Mouse (Mus musculus) neural tube, embryonic 10.5 days (tissue): ENCODE results near the gene Krt78.
"Not testable (repeated sequence)": the region's sequence is repeated elsewhere in the genome, so short reads cannot be mapped to it uniquely, and the experiment has no call there.

Experiments used
- DNase-seq: peaks from one replicate; pipeline ENCODE4 v3.0.0-alpha.2; 2017; ENCODE audit warnings: low spot score; ENCODE audit errors: extremely low spot score

Gene Krt78

DNA sequence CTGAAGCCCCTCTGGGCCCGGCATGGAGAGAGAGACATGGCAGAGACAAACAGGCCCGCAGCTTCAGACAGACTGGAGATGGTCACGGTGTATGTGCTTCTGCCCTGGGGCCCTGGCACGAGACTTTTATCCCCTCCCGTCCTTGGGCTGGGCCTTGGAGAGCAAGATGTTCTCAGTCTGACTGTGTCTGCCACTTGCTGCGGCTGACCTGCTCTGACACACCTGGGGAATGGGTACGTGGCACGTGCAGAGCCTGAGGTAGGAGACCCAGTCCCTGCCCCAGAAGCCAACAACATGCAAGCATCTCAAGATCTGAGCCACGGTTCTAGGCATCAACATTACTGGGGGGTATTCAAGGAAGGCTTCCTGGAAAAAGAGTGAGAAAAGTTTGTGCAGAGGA lies at the start of gene Krt78:
Gene Krt78 (minus strand): TSS at position 101 of the 400 bp plus-strand sequence.
- DNase-seq, result no peak

DNA sequence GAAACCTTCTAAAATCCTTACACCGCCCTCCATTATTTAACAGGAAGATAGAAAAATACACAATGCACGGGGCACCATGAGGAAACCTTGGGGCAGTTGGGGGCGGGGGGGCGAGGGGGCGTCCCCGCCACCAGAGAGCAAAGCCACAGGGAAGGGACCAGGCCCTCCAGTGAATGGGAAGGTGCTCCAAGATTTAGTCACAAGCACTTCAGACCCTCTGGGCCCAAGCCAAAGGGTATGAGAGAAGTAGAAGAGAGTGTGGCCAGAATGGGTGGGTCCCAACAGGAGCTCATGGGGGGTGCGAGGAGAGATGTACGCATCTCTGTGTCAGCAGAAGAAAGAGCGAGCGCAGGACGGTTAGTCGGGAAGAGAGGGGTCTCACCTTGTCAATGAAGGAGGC lies 49.4 kb upstream of the Krt78 start:
- no peak for DNase-seq

DNA sequence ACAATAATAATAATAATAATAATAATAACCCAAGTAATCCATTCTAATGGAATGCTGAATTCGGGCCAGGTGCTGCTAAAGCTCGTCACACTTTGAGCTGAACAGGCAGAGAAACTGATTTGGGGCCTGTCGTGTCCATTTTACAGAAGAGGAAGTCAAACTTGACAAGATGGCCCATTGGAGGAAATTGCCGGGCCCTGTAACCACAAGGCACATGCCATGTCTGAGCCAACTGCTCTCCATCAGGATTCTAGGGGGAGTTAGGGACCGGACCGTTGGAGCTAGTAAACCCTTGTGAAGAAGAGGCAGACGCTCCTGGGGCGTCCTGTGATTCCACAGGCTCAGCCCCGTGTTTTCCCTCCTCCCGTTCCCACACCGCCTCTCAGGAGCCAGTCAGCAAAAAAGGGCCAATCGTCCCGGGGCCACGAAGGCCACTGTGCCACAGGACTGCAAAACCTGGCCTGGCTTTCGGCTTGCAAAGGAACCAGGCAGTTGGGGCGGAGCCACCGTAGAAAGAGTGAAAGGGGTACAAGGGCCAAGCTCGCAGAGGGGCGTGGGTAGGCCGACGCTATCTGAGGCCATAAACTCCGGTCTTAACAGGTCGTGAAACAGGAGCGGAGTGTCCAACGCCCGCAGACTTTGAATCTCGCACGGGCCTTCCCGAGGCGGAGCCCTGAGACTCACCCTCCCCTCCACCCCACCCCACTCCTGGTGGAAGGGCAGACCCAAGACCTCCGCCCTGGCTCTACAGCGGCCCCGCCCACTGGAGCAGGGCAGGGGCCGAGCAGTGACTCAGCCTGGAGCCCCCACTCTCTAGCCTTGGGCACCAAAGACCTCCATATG lies 48.8 kb upstream of the Krt78 start:
- DNase-seq, result peak; percentile 82

DNA sequence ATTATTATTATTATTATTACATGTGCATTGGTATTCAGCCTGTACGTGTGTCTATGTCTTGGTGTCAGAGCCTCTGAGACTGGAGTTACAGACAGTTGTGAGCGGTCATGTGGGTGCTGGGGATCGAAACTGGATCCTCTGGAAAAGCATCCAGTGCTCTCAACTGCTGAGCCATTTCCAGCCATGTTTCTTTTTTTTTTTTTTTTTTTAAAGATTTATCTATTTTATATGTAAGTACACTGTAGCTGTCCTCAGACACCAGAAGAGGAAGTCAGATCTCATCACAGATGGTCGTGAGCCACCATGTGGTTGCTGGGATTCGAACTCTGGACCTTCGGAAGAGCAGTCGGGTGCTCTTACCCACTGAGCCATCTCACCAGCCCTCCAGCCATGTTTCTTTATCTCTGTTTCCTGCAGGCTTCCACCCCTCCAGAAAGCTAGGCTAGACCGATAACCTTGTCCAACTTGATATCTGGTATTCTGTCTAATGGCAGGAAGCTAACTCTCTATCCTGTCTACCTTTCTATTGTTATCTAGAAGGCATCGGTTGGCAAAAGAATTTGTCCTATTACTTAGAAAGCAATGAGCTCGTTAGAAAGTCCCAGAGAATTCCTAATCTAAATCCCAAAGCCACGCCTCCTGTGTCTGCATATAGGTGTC lies 45.7 kb upstream of the Krt78 start:
- DNase-seq, result no peak

DNA sequence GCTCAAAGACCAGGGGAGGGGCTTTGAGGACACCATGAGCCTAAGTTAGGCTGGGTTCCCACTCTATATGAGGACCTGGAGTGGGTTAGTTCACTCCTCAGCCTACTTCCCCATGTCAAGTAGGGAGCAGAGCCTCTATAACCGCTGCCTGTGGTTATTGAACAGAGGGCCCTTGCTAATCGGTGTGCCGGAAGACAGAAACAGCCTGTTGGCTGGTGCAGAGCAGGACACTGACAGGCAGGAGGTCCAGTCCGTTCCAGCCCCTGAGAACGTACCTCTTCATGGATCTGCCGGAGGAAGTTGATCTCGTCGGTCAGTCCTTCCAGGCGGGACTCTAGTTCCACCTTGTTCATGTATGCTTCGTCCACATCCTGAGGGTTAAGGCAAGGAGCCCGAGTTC lies 45.1 kb upstream of the Krt78 start:
- DNase-seq, result no peak

DNA sequence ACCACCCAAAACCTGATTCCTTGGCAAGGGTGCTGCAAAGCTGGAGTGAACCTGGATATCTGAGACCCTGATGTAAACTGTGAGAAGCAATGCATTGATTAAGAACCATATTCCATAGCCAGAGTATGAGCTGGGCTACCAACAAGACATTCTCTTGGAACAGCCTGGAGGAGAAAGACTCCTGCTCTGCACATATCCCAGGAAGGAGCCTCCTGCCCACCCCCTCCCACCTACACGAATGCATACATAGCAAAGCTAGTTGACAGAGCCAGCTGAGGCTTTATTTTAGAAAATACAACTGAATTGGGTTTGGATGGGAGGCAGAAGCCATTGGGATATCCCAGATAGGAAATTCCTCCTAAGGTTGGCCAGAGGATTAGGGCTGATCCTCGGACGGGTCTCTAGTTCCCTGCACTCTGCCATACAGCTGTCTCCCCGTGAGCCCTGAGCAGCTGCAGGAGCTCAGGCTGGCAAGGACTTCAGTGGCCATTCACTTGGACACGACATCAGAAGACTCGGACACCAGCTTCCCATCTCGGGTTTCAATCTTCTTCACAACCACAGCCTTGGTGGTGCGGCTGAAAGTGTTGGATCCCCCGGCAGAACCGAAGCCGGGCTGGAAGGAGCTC lies 42.5 kb upstream of the Krt78 start:
- DNase-seq, result not testable (repeated sequence)

DNA sequence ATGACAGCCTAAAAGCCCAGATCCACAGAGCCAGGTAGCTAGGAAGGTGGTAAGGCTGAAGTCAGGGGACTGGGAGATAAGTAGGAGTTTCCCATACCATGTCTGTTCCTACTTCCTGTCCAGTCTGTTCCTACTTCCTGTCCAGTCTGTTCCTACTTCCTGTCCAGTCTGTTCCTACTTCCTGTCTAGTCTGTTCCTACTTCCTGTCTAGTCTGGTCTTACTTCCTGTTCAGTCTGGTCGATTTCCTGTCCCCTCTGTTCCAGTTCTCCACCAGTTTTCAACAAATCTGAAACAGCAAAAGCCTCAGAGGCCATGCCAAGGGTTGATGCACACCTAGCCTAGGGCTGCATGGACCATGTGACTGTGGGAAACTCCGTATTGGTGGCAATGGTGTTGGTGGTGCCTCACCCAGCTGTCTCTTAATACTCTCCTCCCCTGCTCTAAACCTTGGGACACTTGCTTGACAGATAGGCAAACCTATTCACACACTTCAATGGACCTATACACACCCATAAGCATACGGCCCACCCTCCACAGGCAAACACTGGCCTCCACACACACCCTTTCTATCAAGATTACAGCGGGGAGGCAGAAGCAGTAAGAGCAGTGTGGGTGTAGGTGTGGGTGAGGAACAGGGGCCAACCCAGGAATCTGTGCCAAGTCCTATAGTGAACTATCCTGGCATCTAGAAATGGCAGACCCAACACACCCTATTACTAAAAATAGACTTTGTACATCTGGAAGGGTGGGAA lies 41.6 kb upstream of the Krt78 start:
- no peak for DNase-seq

DNA sequence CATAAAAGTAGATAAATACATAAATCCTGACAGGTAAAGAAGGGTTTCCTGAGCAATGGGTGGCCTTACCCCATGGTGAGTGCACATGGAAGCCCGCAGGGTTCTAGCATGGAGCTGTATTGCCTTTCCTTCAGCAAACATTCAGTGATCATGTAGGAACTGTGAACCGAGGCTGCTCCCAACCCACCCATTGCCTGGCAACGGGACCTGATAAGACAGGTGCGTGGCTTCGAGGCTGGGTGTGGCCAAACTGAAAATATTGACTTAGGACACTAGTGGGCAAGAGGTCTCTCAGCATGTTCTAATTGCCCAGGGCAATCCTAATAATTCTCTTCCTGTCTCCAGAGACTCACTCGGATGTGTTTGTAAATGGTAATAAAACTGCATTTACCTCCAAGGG lies 40.3 kb upstream of the Krt78 start:
- DNase-seq, result no peak

DNA sequence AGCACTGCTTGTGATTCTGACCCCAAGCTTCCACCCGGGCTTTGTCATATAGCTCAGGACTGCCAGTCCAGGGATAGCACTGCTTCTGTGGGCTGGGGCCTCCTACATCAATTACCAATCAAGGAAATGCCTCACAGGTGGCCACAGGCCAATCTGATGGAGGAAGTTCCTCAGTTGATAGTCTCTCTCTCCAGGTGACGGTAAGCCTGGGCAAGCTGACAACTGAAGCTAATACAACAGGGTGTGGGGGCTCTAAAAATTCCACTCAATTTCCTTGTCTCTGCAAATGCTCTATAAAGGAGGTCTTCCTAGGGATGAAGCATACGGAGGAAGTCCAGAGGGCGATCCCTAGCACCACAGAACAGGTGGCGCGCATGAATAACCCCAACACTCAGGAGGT lies 36.9 kb upstream of the Krt78 start:
- DNase-seq, result no peak

DNA sequence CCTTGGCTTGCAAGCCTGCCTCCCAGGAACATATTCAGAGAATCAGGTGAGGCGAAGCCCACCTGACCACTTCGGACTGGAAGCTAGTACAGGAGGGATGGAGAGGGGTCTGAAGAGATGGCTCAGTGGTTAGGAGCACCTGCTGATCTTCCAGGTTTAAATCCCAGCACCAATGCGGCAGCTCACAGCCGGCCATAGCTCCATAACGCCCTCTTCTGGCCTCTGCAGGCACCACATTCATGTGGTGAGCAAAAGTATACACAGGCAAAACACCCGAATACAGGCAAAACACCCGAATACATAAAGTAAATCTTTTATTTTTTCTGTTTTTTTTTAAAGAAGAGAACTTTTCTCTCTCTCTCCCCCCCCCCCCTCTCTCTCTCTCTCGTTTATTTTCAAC lies 34.6 kb upstream of the Krt78 start:
- no peak for DNase-seq

DNA sequence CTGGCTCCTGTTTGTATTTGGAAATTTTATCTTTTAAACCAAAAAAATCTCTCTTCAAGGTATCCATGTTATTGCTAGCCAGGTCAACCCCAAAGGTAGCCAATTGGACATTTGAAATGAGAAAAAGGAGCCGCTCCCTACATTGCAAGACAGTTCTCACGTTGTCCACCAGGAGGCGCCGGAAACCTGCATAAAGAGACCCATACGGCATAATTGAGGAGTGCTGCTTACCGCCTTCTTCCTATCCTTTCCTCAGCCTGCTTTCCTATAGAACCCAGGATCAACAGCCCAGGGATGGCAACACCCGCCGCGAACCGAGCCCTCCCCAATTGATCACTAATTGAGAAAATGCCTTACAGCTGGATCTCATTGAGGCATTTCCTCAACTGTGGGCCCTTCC lies 34.0 kb upstream of the Krt78 start:
- peak; percentile 91 for DNase-seq

DNA sequence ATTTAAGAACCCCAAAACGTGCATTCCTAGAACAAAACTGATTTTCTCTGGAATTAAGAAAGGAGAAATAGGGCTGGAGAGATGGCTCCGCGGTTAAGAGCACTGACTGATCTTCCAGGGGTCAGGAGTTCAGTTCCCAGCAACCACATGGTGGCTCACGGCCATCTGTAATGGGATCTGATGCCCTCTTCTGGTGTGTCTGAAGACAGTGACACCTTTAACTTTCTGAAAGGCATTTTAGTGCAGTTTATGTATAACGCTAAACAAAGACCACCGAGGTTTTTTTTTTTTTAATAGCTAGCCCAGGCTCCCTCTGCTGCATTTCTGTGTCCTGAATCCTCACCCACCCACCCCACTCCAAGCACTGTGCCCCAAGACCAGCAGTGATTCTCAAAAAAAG lies 30.7 kb upstream of the Krt78 start:
- no peak for DNase-seq

DNA sequence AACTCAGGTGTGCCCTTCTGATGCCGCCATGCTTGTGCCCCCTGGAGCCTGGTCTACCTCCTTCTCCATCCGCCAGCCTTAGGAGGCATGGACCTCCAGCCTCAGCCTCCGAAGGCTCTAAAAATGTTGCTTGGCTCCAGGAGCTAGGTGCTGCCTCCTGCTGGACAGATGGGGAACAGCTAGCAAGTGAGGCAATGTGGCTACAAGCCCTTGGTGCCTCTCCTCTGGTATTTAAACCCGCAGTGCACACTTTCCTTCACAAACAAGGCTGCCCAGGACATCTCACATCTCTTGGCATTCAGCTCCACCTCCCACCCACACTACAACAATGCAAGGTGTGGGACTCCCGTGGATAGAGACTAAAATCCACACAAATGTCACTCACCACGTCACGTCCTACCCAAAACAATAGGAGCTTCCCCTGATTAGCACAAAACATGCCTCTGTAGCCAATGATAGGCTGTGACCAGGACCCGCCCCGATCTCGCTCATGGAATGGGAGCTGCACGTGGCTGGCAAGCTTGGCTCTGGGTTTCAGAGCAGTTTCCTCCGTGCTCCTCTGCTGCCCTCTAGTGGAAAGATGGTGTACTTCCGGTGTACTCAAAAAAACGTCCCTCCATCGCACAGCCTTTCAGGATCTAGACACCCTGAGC lies 30.0 kb upstream of the Krt78 start:
- peak; percentile 96 for DNase-seq

DNA sequence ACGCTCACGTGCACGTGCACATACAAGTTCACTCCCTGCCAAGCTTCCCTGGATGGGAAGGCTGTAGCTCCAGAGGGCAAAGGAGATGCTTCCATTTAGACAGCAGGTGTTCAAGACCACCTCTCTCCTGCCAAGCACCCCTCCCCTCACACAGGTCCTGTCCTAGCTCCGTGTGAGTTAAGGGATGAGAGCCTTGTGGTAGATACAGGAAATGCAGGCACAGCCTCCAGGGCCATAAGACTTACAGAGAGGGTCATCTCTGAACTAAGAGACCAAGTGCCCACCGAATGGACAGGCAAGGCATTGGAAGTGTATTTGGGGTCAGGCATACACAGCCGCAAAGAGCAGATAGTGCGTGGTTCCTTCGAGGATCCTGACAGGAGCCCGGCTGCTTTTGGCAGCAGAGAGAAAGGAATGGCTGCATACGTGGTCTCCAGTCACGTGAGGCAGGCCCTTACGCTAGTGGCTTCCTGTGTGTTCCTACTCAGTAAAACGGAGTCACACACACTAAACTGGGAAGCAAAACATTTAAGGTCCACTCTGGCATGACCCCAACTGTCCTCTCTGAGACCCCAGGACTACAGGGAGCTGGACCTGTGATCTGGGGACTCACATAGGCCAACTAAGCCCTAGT lies 29.3 kb upstream of the Krt78 start:
- DNase-seq, result no peak

DNA sequence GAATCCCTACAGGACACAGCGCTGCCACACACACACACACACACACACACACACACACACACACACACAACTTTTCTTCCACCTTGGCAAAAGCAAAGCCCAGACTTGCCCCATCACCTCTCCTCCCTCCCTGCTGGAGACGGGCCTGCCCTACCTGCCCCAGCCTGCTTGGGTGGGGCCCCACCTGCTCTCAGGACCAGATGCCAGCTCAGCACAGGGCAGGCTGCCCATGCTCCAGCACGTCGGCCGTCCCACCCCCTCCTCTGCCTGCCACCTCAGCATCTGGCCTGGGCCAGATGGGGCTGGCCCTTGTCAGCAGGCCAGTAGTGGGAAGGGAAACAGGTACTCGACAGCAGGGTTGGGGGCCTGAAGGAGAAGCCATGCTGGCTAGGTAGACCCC lies 26.8 kb upstream of the Krt78 start:
- no peak for DNase-seq

DNA sequence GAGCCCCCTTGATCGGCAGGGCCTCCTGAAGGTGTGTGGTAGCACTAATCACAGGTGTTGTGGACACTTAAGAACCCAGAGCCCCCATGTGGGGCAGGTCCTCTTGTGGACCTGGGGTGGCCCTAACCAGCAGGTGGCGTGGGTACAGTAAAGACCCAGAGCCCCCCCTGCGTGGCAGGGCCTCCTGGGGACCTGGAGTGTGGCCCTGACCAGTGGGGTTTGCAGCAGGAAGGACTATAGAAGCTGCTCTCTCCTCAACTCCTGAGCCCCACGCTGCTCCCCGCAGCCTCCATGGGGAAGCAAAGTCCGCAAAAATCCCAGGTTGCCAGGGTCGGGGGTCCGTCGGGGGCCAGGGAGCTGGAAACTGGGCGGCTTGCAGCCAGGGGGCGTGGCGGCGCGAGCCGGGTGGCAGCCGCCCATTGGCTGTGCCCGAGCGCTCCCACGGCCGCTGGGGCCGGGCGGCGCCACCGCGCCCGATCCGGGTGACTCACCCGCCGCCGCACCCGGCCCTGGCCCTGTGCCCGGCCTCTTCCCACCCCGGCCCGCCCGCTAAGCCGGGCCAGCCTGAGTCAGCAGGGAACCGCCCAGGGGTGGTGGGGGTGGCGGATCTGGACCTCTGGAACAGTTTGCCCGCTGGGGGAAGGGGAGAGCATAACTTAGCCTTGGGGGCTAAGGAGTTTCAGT lies 23.1 kb upstream of the Krt78 start:
- DNase-seq, result peak; percentile 79

DNA sequence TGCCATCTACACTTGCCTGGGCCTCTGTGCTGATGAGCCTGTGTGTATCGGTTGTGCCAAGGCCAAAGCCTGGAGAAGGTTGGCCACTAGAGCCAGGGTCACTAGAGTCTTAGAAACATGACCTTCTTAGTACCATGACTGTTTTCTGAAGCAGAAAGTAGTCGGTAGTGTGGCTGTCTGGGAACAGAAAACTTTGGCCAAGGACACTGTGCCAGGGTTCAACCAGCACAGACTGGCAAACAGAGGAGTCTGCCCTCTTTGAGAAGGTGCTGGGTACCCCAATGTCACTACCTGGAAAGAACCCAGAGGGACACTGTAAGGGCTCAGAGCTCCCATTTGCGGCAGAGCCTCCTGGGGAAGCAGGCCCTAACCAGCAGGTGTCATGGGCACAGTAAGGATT lies 22.6 kb upstream of the Krt78 start:
- DNase-seq, result no peak

DNA sequence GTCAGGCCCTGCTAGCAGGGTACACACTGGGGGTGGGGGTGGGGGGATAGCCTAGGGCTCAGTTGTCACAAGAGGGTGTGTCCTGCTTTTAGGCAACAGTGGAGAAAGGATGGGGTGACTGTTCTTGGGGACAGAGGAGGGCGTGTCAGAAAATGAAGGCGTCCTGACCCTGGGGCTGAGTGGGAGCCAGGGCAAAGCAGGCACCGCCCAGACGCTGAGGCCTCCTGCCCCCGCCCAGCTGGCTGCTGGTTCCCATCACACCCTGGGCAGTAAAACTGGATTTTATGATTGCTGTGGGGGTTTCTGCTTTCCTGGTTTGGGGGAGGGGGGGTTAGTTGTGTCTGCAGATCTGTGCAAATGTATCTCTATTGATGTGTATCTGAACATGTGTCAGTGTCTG lies 21.9 kb upstream of the Krt78 start:
- no peak for DNase-seq

DNA sequence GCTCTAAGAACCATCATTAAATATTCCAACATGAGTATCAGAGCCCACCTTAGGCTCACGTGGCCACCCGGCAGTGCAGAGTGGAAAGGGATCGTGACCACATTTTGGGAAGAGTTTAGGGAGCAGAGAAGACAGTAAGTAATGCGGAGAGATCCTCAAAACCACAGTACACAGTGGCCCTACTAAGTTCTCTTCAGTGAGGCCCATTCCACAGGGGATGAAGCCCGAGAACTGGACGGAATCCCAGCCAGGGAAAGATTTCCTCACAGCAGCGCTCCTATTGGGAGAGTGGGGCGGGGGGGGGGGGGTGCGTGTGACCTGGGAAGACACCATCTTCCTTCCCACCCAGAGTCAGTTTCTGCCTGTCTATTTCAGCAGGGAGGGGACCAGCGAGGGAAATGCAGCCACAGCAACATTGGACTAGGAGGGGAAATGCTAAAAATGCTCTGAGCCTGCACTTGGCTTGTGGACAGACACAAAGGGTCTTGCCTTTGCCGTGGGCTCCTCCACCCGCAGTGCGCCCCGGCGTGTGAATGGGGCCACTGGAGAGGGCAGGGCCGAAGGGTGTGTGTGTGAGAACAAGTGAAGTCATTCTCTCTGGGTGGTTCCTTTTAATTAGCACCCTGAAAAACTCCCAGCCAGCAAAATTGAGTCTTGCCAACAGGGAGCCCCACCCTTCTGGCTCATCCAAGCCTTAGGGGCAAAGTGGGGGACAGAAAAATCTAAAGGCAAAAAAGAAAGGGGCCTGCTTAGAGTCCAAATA lies 20.2 kb upstream of the Krt78 start:
- no peak for DNase-seq
